Mouse (Mus musculus): Measurements from ENCODE around the gene Med16.

DNA sequence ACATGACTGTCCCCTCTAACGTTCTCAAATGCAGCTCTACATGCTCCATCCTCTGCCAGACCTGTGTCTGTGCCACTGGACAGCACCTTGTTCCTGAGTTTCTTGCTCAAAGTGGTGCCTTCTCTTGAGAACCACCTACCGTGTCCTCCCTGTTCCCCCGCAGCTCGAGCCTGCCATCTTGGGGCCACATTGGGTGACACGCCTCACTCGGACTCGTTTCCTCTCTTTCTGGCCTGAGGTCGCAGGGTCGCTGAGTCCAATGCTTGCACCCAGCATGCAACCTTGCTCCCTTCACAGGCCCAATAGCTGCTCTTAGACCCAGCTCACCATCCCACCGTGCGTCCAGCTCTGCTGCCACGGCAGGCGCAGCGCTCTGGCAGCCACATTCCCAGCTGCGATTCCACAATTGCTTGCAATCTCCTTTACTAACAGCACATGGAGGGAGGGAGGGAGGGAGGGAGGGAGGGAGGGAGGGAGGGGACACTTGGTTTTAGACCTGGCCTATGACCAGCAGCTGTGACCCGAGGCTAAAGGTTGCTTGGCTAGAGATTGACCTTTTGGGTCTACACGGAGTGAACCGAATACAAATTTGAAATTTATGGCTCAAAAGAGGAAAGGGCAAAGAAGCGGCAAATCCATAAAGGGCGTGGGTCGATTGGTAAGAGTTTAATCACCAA lies 49.6 kb upstream of the Med16 start:
- TF ChIP-seq POLR2A (IDR thresholded peaks at IDR 0.05; ENCODE audit: borderline replicate concordance, extremely low read depth, insufficient read depth, insufficient read length, poor library complexity, severe bottlenecking) (no peak), CTCF (IDR thresholded peaks at IDR 0.05; ENCODE audit: borderline replicate concordance, extremely low read depth, insufficient read depth, insufficient read length) (peak; percentile 82)
